Mouse (Mus musculus) intestine, embryonic 14.5 days (tissue): ENCODE measurements around the gene Yeats2. TPM values are rescaled to one million over a fixed set of nuclear protein-coding genes. Genes with fewer than 3 reads are reported as not detected.

ENCODE experiments used
- ATAC-seq: fragments of 200-750 bp; cut with Nextera tagmentation; replicated peaks from 2 replicates; pipeline ENCODE4 v1.8.0; 2017; ENCODE audit warnings: low read depth, moderate number of reproducible peaks, moderate TSS enrichment, moderate library complexity; ENCODE audit not compliant: low FRiP score, low TSS enrichment
- DNase-seq: peaks from one replicate; pipeline ENCODE4 v3.0.0-alpha.2; 2018; ENCODE audit warnings: low spot score
- H3K27ac ChIP-seq: fragments of 300-500 bp; sonication (generic); 2 replicates; pipeline ENCODE4 v1.5.1; 2014; ENCODE audit warnings: low read depth, mild to moderate bottlenecking, control low read depth
- H3K27me3 ChIP-seq: fragments of 300-500 bp; sonication (generic); replicated peaks from 2 replicates; pipeline ENCODE4 v1.6.1; 2014; ENCODE audit warnings: low read length, control low read depth; ENCODE audit not compliant: control insufficient read depth, insufficient read depth
- H3K36me3 ChIP-seq: fragments of 300-500 bp; sonication (generic); 2 replicates; pipeline ENCODE4 v1.6.1; 2014; ENCODE audit warnings: low read length, control low read depth; ENCODE audit not compliant: control insufficient read depth, insufficient read depth
- H3K4me1 ChIP-seq: fragments of 300-500 bp; sonication (generic); replicated peaks from 2 replicates; pipeline ENCODE4 v1.6.1; 2014; ENCODE audit warnings: low read length, control low read depth, mixed read lengths; ENCODE audit not compliant: control insufficient read depth, insufficient read depth
- H3K4me2 ChIP-seq: fragments of 300-500 bp; sonication (generic); 2 replicates; pipeline ENCODE4 v1.6.1; 2014; ENCODE audit warnings: low read length
- H3K4me3 ChIP-seq: fragments of 300-500 bp; sonication (generic); 2 replicates; pipeline ENCODE4 v1.5.1; 2014; ENCODE audit warnings: low read depth, low read length, control low read depth, mixed read lengths
- H3K9ac ChIP-seq: fragments of 300-500 bp; sonication (generic); 2 replicates; pipeline ENCODE4 v1.6.1; 2014; ENCODE audit warnings: mild to moderate bottlenecking, low read length
- H3K9me3 ChIP-seq: fragments of 300-500 bp; sonication (generic); 2 replicates; pipeline ENCODE4 v1.6.1; 2016; ENCODE audit warnings: low read length, control low read depth; ENCODE audit not compliant: control insufficient read depth
- WGBS: fragments of 180-500 bp; shearing (Covaris S2); extraction: QIAGEN DNeasy Blood & Tissue Kit; methylation state at CpG from one replicate; pipeline ENCODE4 v1.1.7; 2014; 5-methylcytosine and 5-hydroxymethylcytosine counted together
- polyA plus RNA-seq: library from polyadenylated mRNA; unstranded; fragments of >200 nt; fragmentation: Nextera tagmentation; extraction: Ambion mirVana; gene quantifications from 2 replicates; pipeline ENCODE4 v1.2.1, GENCODE M21; 2014

The Yeats2 gene
- polyA plus RNA-seq, 1 experiment from 2014 or later = 37.5 TPM

- Histone ChIP-seq H3K27me3 (no peaks in the 10 kb centered on the region), H3K4me2 (no peak overlapping the region), H3K27ac (no peak overlapping the region), H3K9ac (no peak overlapping the region), H3K36me3 (peaks cover 64% of the 10 kb centered on the region), H3K4me3 (no peak overlapping the region), H3K9me3 (no peaks in the 10 kb centered on the region), H3K4me1 (no peaks in the 10 kb centered on the region)
- no peak for DNase-seq
- 82% methylated on average over 4 of the region's 4 CpGs for WGBS
- no peak for ATAC-seq
Measured at GRCm38 (mm10) chr16:20280238-20280637, 139.4 kb downstream of the Yeats2 start.

Other genes starting within 250 kb of the Yeats2 start
- 8.3 and 9.3 TPM in 2 replicates for gene Klhl6, start 158.0 kb upstream of the Yeats2 start, polyA plus RNA-seq
- 22.0 and 27.8 TPM in 2 replicates for gene Klhl24, start 43.5 kb upstream of the Yeats2 start, polyA plus RNA-seq
- gene Map6d1, start 100.3 kb downstream of the Yeats2 start, polyA plus RNA-seq = 0.51 and 0.87 TPM in 2 replicates
- gene Parl, start 161.3 kb downstream of the Yeats2 start, polyA plus RNA-seq = 93.7 and 101 TPM in 2 replicates
- not detected in 2 replicates for gene Cyp2ab1, start 184.3 kb downstream of the Yeats2 start, polyA plus RNA-seq